Mouse (Mus musculus) embryonic fibroblast, embryonic 13.5 days (primary cell): ENCODE results near the gene Anxa2.

Experiments
- CTCF ChIP-seq: IDR thresholded peaks from 2 replicates; pipeline ENCODE4 v1.5.1; 2011; ENCODE audit warnings: mild to moderate bottlenecking, control low read depth, low read length, moderate library complexity, borderline replicate concordance; ENCODE audit not compliant: insufficient read depth
- POLR2A ChIP-seq: IDR thresholded peaks from 2 replicates; pipeline ENCODE4 v1.6.1; 2011; ENCODE audit warnings: low read depth, mild to moderate bottlenecking, control low read depth, low read length, moderate library complexity

DNA sequence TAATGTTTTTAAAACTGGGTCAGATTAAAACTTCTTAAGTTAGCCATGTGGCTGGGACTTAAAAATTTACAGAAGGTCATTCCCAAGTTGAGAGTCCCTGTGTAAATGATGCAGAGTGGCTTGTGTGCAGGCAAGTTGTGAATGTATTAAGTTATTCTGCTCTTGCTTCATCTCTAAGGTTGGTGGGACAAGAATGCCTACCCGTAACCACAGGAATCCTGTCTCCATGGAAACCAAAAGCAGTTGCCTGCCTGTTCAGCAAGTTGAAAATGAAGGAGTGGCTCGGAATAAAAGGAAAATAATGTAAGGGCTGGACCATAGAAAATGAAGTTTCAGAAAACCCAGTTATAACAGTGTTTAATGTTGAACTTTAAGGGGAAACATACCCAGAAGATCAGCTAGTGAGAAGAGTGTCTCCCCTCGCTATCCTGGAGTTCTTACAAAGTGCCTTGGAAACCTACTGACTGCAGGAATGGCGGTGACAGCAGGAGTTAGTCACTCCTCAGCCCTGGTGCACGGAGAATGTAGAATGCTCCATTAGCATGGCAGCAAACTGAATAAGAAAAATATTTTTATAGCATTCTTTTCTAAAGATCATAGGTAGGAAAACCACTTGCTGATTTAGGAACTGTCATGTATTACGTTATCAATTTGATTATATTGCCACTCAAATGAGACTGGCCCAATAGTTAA is 21.4 kb upstream of the Anxa2 start:
- TF ChIP-seq CTCF (no peak), POLR2A (no peak)
